ENCODE assay signal across 14 mouse cellular contexts in the genomic region with DNA sequence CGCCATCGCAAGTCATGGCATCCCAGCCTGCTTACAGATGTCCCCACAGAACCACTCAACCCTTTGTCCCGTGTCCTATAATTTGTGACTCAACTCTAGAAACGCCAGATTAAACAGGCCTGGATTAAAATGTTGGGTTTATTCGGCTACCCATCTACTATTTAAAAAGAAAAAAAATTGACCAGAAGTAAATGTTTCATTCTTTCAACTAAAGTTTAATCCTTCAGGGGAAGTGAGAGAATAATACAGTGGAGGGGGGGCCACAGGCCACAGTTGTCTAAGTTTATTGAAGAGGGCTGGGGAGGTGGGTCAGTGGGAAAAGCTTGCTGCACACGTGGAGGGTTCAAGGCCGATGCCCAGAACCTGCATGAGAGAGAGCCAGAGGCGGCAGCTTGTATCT.
"Had no signal": no experiment of that assay in that cellular context is flagged by ENCODE, and none has a peak within 500 bp of the region (broad histone marks: within the 10 kb centered on the region; RNA-seq: fewer than 3 reads in every experiment).

No protein-coding gene starts in this region.

- H3K4me2 ChIP-seq: intestine, embryonic 15.5 days; liver, embryonic 13.5 days; midbrain, embryonic 11.5 days had no signal

- H3K4me3 ChIP-seq: intestine, embryonic 15.5 days; left cerebral cortex, adult 2 months; liver, embryonic 13.5 days had no signal

- DNase-seq: kidney, adult 11 months; kidney, postnatal 4 days; layer of hippocampus, adult 9-11 months; layer of hippocampus, postnatal 36 days; liver, embryonic 13.5 days; lung, adult 2 months; lung, postnatal 14 days; lung, postnatal 4 days; midbrain, embryonic 14.5 days; thymus, adult 18-20 months; thymus, postnatal 36 days had no signal

- H3K27ac ChIP-seq: intestine, embryonic 15.5 days; left cerebral cortex, adult 2 months; liver, embryonic 13.5 days had no signal

- H3K36me3 ChIP-seq: intestine, embryonic 15.5 days; liver, embryonic 13.5 days had no signal

- H3K9me3 ChIP-seq: intestine, embryonic 15.5 days; liver, embryonic 13.5 days had no signal

- H3K27me3 ChIP-seq: intestine, embryonic 15.5 days; liver, embryonic 13.5 days had no signal

- ATAC-seq: intestine, embryonic 15.5 days had no signal

- H3K9ac ChIP-seq: intestine, embryonic 15.5 days; liver, embryonic 13.5 days had no signal
